Mouse (Mus musculus) brain, embryonic 18.5 days (tissue): ENCODE data around the gene A230072I06Rik.

Experiments used
- DNase-seq: peaks from one replicate; pipeline ENCODE4 v3.0.0-alpha.2; 2012; ENCODE audit warnings: low read depth, low spot score

Gene A230072I06Rik

GRCm38 (mm10) chr8:12278663-12279312, at the start of gene A230072I06Rik:
Gene A230072I06Rik (plus strand): TSS chr8:12278819.
- no peak for DNase-seq

GRCm38 (mm10) chr8:12234039-12234438, 44.6 kb upstream of the A230072I06Rik start:
- no peak for DNase-seq

- DNase-seq = no peak
Measured at GRCm38 (mm10) chr8:12238775-12239174, 39.8 kb upstream of the A230072I06Rik start.

- DNase-seq = no peak
Measured at GRCm38 (mm10) chr8:12240143-12240542, 38.5 kb upstream of the A230072I06Rik start.

GRCm38 (mm10) chr8:12243746-12244145, 34.9 kb upstream of the A230072I06Rik start:
- no peak for DNase-seq

- DNase-seq = no peak
Measured at GRCm38 (mm10) chr8:12259890-12260289, 18.7 kb upstream of the A230072I06Rik start.

- DNase-seq = no peak
Measured at GRCm38 (mm10) chr8:12260476-12261029, 18.1 kb upstream of the A230072I06Rik start.

GRCm38 (mm10) chr8:12261556-12261955, 17.1 kb upstream of the A230072I06Rik start:
- no peak for DNase-seq

GRCm38 (mm10) chr8:12264996-12265395, 13.6 kb upstream of the A230072I06Rik start:
- DNase-seq = no peak

GRCm38 (mm10) chr8:12267863-12268262, 10.8 kb upstream of the A230072I06Rik start:
- no peak for DNase-seq

GRCm38 (mm10) chr8:12268306-12268829, 10.3 kb upstream of the A230072I06Rik start:
- DNase-seq = no peak

- DNase-seq = no peak
Measured at GRCm38 (mm10) chr8:12279482-12280192, 1.0 kb downstream of the A230072I06Rik start.

- no peak for DNase-seq
Measured at GRCm38 (mm10) chr8:12282128-12282527, 3.5 kb downstream of the A230072I06Rik start.

- DNase-seq = no peak
Measured at GRCm38 (mm10) chr8:12290551-12290950, 11.9 kb downstream of the A230072I06Rik start.

- DNase-seq = no peak
Measured at GRCm38 (mm10) chr8:12298326-12298950, 19.8 kb downstream of the A230072I06Rik start.

GRCm38 (mm10) chr8:12301998-12302397, 23.4 kb downstream of the A230072I06Rik start:
- DNase-seq = no peak

GRCm38 (mm10) chr8:12312975-12313734, 34.5 kb downstream of the A230072I06Rik start:
- no peak for DNase-seq

GRCm38 (mm10) chr8:12314258-12314657, 35.6 kb downstream of the A230072I06Rik start:
- DNase-seq = no peak

GRCm38 (mm10) chr8:12315177-12315576, 36.6 kb downstream of the A230072I06Rik start:
- DNase-seq = no peak

GRCm38 (mm10) chr8:12319755-12320455, 41.3 kb downstream of the A230072I06Rik start:
- DNase-seq = no peak

- DNase-seq = no peak
Measured at GRCm38 (mm10) chr8:12322071-12322470, 43.5 kb downstream of the A230072I06Rik start.
